Mouse (Mus musculus) lung, postnatal 0 days (tissue): ENCODE measurements around the gene Maco1. TPM values are rescaled to one million over a fixed set of nuclear protein-coding genes. Genes with fewer than 3 reads are reported as not detected.

Source experiments
- ATAC-seq: fragments of 200-750 bp; cut with Nextera tagmentation; 2 replicates; pipeline ENCODE4 v1.8.0; 2017; ENCODE audit warnings: moderate library complexity
- DNase-seq: peaks from one replicate; pipeline ENCODE4 v3.0.0-alpha.2; 2016; ENCODE audit warnings: low spot score
- H3K27ac ChIP-seq: fragments of 300-500 bp; sonication (generic); 2 replicates; pipeline ENCODE4 v1.5.1; 2014; ENCODE audit warnings: antibody characterized with exemption, mild to moderate bottlenecking, low read length, mixed read lengths
- H3K27me3 ChIP-seq: fragments of 300-500 bp; sonication (generic); replicated peaks from 2 replicates; pipeline ENCODE4 v1.6.1; 2014; ENCODE audit warnings: low read length, mixed read lengths; ENCODE audit not compliant: insufficient read depth
- H3K36me3 ChIP-seq: fragments of 300-500 bp; sonication (generic); 2 replicates; pipeline ENCODE4 v1.6.1; 2014; ENCODE audit warnings: low read length, mixed read lengths; ENCODE audit not compliant: insufficient read depth
- H3K4me1 ChIP-seq: fragments of 300-500 bp; sonication (generic); 2 replicates; pipeline ENCODE4 v1.6.1; 2014; ENCODE audit warnings: antibody characterized with exemption, low read depth, low read length, mixed read lengths; ENCODE audit not compliant: insufficient read depth
- H3K4me2 ChIP-seq: fragments of 300-500 bp; sonication (generic); replicated peaks from 2 replicates; pipeline ENCODE4 v1.6.1; 2014; ENCODE audit warnings: low read depth, mild to moderate bottlenecking, low read length, moderate library complexity, mixed read lengths
- H3K4me3 ChIP-seq: fragments of 300-500 bp; sonication (generic); 2 replicates; pipeline ENCODE4 v1.5.1; 2014; ENCODE audit warnings: low read depth, low read length
- H3K9ac ChIP-seq: fragments of 300-500 bp; sonication (generic); replicated peaks from 2 replicates; pipeline ENCODE4 v1.6.1; 2014; ENCODE audit warnings: low read depth, mild to moderate bottlenecking
- H3K9me3 ChIP-seq: fragments of 300-500 bp; sonication (generic); 2 replicates; pipeline ENCODE4 v1.6.1; 2016; ENCODE audit warnings: low read length, mixed read lengths
- CTCF ChIP-seq: IDR thresholded peaks from 2 replicates; pipeline ENCODE4 v1.5.1; 2016; ENCODE audit warnings: antibody characterized with exemption, mild to moderate bottlenecking
- EP300 ChIP-seq: IDR thresholded peaks from 2 replicates; pipeline ENCODE4 v1.6.1; 2016; ENCODE audit warnings: antibody characterized with exemption, mild to moderate bottlenecking, control low read depth
- WGBS: fragments of 180-500 bp; shearing (Covaris S2); extraction: QIAGEN DNeasy Blood & Tissue Kit; methylation state at CpG from one replicate; pipeline ENCODE4 v1.1.7; 2014; 5-methylcytosine and 5-hydroxymethylcytosine counted together
- polyA plus RNA-seq: library from polyadenylated mRNA; unstranded; fragments of >200 nt; fragmentation: Nextera tagmentation; extraction: Ambion mirVana; gene quantifications from 2 replicates; pipeline ENCODE4 v1.2.1, GENCODE M21; 2015

Maco1 gene
- 32.5 and 33.1 TPM in 2 replicates for polyA plus RNA-seq

GRCm38 (mm10) chr4:134853259-134853636 is at the start of gene Maco1:
TSS of gene Maco1 (minus strand) at chr4:134853345.
- ATAC-seq (peak; percentile 96), DNase-seq (peak; percentile 97)
- Histone ChIP-seq H3K9ac (peak within 1 kb of the TSS; percentile 84), H3K27me3 (no peaks in the 10 kb centered on the region), H3K9me3 (no peaks in the 10 kb centered on the region), H3K27ac (peak within 1 kb of the TSS; percentile 92), H3K36me3 (no peaks in the 10 kb centered on the region), H3K4me1 (peaks cover 4% of the 10 kb centered on the region; the same call in 1 of the 2 replicates), H3K4me2 (peak within 1 kb of the TSS; percentile 99), H3K4me3 (peak within 1 kb of the TSS; percentile 99)
- under 1% methylated on average over 30 of the region's 38 CpGs for WGBS
- no peak for TF ChIP-seq CTCF
- TF ChIP-seq EP300, result no peak

- ATAC-seq, result no peak
- peaks cover 62% of the 10 kb centered on the region for H3K36me3 ChIP-seq
- H3K9ac ChIP-seq, result no peak overlapping the region
- no peak for TF ChIP-seq CTCF
- no peak for TF ChIP-seq EP300
- DNase-seq, result no peak
- WGBS, result 94% methylated on average over 8 of the region's 8 CpGs
- no peak overlapping the region for H3K4me3 ChIP-seq
- H3K4me1 ChIP-seq, result no peaks in the 10 kb centered on the region
- H3K4me2 ChIP-seq, result no peak overlapping the region
- no peak overlapping the region for H3K27ac ChIP-seq
- H3K9me3 ChIP-seq, result no peaks in the 10 kb centered on the region
- H3K27me3 ChIP-seq, result no peaks in the 10 kb centered on the region
These were observed 48.0 kb upstream of the Maco1 start for GRCm38 (mm10) chr4:134901126-134901525.

GRCm38 (mm10) chr4:134897256-134897655 is 44.1 kb upstream of the Maco1 start:
- no peaks in the 10 kb centered on the region for H3K27me3 ChIP-seq
- 86% methylated on average over 6 of the region's 6 CpGs for WGBS
- no peak overlapping the region for H3K9ac ChIP-seq
- no peak overlapping the region for H3K27ac ChIP-seq
- no peaks in the 10 kb centered on the region for H3K9me3 ChIP-seq
- DNase-seq (no peak), ATAC-seq (no peak)
- H3K4me1 ChIP-seq, result no peaks in the 10 kb centered on the region
- no peak overlapping the region for H3K4me2 ChIP-seq
- no peak overlapping the region for H3K4me3 ChIP-seq
- no peak for TF ChIP-seq CTCF
- TF ChIP-seq EP300, result no peak
- H3K36me3 ChIP-seq, result peaks cover 34% of the 10 kb centered on the region

GRCm38 (mm10) chr4:134892096-134892495 is 39.0 kb upstream of the Maco1 start:
- no peaks in the 10 kb centered on the region for H3K27me3 ChIP-seq
- no peaks in the 10 kb centered on the region for H3K4me1 ChIP-seq
- H3K4me2 ChIP-seq, result no peak overlapping the region
- TF ChIP-seq EP300 (no peak), CTCF (no peak)
- ATAC-seq (no peak), DNase-seq (no peak)
- H3K9ac ChIP-seq, result no peak overlapping the region
- H3K27ac ChIP-seq, result no peak overlapping the region
- H3K36me3 ChIP-seq, result peaks cover 4% of the 10 kb centered on the region; the same call in 1 of the 2 replicates
- no peaks in the 10 kb centered on the region for H3K9me3 ChIP-seq
- 69% methylated on average over 6 of the region's 6 CpGs for WGBS
- H3K4me3 ChIP-seq, result no peak overlapping the region

DNA sequence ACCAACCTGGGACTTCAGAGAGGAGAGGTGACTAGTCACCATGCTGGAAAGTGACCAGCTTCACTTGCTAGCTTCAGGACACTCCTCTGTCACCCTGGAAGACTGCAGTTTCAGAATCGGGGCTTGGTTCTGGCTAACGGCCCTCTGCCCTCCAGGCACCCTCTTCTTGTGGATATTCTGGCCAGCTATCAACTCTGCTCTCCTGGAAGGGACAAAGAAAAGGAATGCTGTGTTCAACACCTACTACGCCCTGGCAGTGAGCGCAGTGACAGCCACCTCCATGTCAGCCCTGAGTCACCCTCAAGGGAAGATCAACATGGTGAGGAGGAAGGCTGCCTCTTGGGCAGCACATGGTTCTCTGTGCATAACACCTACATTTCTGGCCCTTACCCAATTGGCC is 31.2 kb upstream of the Maco1 start:
- no peak for TF ChIP-seq EP300
- TF ChIP-seq CTCF, result no peak
- no peak for DNase-seq
- ATAC-seq, result no peak
- Histone ChIP-seq H3K4me1 (no peaks in the 10 kb centered on the region), H3K27me3 (no peaks in the 10 kb centered on the region), H3K36me3 (no peaks in the 10 kb centered on the region), H3K9ac (no peak overlapping the region), H3K27ac (no peak overlapping the region), H3K4me3 (no peak overlapping the region), H3K9me3 (no peaks in the 10 kb centered on the region), H3K4me2 (no peak overlapping the region)
- 86% methylated on average over 4 of the region's 4 CpGs for WGBS

DNA sequence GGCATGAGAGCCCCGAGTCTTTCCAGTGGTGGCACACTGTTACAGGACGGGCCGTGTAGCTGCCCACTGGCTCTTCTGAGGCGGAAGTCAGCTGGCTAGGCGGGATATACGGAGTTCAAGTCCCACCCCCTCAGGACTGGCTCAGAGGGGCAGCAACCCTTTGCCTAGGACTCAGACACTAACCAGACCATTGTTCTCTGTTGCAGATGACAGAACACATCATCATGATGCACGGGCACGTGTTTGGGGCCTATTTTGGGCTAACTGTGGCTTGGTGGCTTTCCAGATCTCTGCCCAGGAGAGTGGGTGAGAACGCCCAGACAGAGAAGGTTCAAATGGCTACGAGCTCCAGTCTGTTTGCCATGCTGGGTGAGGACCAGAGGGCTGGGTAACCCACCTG is 30.7 kb upstream of the Maco1 start:
- Histone ChIP-seq H3K27me3 (no peaks in the 10 kb centered on the region), H3K4me1 (no peaks in the 10 kb centered on the region), H3K9ac (no peak overlapping the region), H3K9me3 (no peaks in the 10 kb centered on the region), H3K27ac (no peak overlapping the region), H3K4me3 (no peak overlapping the region), H3K4me2 (no peak overlapping the region), H3K36me3 (no peaks in the 10 kb centered on the region)
- no peak for DNase-seq
- WGBS, result 80% methylated on average over 10 of the region's 10 CpGs
- TF ChIP-seq EP300, result no peak
- no peak for TF ChIP-seq CTCF
- no peak for ATAC-seq

DNA sequence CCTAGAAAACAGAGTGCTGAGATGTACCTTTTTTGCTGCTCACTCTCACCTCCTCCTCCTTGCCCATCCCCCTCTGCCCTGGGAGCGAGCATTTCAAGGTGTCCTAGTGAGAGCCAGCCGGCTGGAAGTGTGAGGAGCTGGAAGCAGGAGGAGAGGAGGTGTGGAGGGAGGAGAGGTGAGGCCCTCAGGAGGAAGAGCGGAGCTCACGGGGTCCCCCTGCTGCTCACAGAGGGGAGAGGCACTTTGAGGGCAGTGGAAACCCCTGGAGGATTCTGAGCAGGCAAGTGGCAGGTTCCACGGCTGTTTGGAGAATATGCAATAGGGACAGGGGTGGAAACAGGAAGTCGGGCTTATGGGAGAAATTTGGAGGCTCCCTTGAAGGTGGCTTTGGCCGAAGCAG is 30.1 kb upstream of the Maco1 start:
- no peaks in the 10 kb centered on the region for H3K27me3 ChIP-seq
- no peaks in the 10 kb centered on the region for H3K4me1 ChIP-seq
- WGBS, result 25% methylated on average over 7 of the region's 7 CpGs
- no peak overlapping the region for H3K4me2 ChIP-seq
- H3K36me3 ChIP-seq, result no peaks in the 10 kb centered on the region
- H3K9me3 ChIP-seq, result no peaks in the 10 kb centered on the region
- no peak overlapping the region for H3K4me3 ChIP-seq
- ATAC-seq, result peak; percentile 30; the same call in 1 of the 2 replicates
- H3K27ac ChIP-seq, result no peak overlapping the region
- no peak overlapping the region for H3K9ac ChIP-seq
- peak; percentile 65 for DNase-seq
- TF ChIP-seq CTCF (peak; percentile 78), EP300 (no peak)
